Mouse (Mus musculus) 3134 (cell line): ENCODE measurements around the gene Gapt.
"Not testable (repeated sequence)": the region's sequence is repeated elsewhere in the genome, so short reads cannot be mapped to it uniquely, and the experiment has no call there.

ENCODE experiments used
- DNase-seq: peaks from one replicate; pipeline ENCODE4 v3.0.0-alpha.2; 2011; ENCODE audit warnings: low spot score; ENCODE audit not compliant: insufficient read length; ENCODE audit errors: extremely low read depth

The Gapt gene

DNA sequence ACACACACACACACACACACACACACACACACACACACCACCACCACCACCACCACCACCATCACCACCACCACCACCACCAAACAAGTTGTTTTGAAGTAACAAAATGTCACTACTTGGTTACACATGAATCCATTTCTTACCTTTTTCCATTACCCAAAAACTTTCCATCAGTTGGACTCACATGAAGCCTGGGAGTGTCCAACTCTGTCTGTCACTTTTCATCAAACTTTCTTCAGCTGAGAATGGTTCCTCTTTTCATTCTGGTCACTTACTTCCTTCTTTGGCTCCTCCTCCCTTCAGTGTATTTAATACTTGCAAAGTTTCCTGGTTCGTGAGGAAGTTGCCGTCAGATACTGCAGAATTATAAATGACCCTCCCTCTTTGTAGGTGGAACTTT, at the start of gene Gapt:
Gapt (minus strand) TSS at position 259 of the 400 bp plus-strand sequence.
- DNase-seq, result no peak

GRCm38 (mm10) chr13:110406152-110406551, 49.2 kb upstream of the Gapt start:
- no peak for DNase-seq

- not testable (repeated sequence) for DNase-seq
Measured at GRCm38 (mm10) chr13:110404686-110405085, 47.7 kb upstream of the Gapt start.

GRCm38 (mm10) chr13:110404059-110404458, 47.1 kb upstream of the Gapt start:
- DNase-seq, result no peak

DNA sequence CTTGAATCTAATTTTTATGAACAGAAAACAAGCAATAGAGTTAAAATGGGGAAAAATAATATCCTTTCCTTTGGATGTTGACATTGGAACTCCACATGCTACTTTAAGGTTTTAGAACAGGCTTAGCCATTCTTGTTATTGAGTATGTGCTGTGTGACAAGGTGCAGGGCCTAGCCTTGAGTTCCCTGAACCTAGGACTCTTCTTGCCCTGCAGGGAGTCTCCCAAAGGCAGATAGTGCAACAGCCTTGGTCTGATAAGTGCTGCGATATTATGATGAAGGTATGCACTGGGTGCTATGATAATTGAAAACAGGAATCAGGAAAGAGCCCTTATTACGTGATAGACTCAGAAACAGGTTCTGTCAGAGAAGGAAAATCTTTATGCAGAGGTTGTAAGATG, 44.9 kb upstream of the Gapt start:
- DNase-seq, result no peak

- DNase-seq, result peak; percentile 34
Measured at GRCm38 (mm10) chr13:110401443-110401842, 44.4 kb upstream of the Gapt start.

- peak; percentile 27 for DNase-seq
Measured at GRCm38 (mm10) chr13:110398513-110399270, 41.7 kb upstream of the Gapt start.

- no peak for DNase-seq
Measured at GRCm38 (mm10) chr13:110397750-110398149, 40.8 kb upstream of the Gapt start.

GRCm38 (mm10) chr13:110395916-110396685, 39.1 kb upstream of the Gapt start:
- no peak for DNase-seq

GRCm38 (mm10) chr13:110395179-110395794, 38.3 kb upstream of the Gapt start:
- no peak for DNase-seq

DNA sequence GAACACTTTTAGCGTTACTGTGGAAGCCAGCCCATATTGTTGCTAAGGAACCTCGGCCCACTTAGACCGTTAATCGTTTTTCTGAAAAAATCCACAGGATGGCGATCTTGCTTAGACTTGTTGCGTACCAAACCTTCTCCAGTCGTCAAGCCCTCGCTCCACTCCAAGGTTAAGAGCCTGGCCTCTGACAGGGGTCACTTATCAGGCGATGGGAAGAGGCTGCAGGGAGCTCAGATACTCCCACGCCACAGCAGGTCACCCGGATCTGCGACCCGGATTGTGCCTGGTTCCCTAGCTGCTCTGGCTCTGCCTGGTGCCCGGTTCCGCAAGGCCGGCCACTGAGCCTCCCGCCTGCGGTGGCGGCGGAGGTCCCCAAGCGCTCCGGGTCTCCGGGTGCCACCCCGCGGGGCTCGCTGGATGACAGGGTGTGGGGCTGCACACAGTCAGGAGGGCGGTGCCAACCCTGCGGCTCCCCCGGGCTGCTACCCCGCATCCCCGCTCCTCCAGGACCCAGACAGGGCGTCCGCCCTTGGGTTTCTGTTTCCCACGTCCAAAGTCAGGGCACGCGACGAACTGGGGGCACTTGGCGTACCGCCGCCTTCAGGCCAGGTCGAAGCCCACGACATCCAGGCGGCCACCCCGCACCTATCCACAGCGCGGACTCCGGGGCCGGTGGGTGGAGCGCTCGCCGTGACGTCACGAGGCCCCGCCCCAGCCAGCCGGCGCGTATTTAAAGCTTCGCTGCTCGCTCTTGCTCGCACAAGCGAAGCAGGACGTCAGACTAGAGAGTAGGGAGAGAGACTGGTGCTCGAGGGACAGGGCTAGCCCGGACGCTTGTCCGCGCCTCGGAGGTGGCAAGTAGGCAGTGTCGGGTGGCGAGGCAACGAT, 37.5 kb upstream of the Gapt start, which contains the start of gene Plk2:
Plk2 (plus strand) TSS at position 756 of the 888 bp plus-strand sequence.
- peak; percentile 97 for DNase-seq

DNA sequence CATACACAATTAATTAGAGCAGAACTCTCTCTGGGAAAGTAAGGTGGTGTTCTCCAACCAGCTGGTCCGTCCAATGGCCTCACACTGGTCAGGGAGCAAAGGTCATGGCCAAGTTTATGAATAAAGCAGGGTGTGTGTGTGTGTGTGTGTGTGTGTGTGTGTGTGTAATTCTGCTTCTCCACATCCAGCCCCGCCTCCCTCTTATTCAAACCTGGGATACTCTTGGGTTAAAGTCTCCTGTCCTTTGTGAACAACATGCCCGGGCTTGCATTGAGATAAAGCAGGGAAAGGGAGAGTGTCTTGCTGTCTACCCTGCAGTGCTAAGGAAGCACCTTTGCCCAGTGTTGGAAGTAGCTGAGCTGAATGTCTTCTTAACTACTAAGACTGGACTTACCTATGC, 35.6 kb upstream of the Gapt start:
- DNase-seq, result no peak

DNA sequence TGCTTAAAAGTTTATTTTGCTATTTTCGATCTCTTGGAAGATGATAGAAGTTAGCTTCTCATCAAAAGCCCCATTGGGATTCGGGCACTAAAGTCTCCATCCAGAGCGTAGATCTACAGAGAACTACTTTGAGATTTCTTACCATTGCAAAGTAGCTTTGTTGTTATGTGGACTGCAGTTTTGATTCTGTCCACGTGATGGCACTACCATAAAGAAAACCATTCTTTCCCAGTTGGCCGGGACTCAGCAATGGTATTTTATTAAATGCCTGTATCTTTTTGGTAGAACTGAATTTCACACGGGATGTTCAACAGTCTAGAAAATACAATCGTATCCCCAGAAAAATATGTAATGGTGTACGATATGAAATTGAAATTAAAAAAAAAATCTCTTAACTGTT, 35.2 kb upstream of the Gapt start:
- DNase-seq, result no peak

DNA sequence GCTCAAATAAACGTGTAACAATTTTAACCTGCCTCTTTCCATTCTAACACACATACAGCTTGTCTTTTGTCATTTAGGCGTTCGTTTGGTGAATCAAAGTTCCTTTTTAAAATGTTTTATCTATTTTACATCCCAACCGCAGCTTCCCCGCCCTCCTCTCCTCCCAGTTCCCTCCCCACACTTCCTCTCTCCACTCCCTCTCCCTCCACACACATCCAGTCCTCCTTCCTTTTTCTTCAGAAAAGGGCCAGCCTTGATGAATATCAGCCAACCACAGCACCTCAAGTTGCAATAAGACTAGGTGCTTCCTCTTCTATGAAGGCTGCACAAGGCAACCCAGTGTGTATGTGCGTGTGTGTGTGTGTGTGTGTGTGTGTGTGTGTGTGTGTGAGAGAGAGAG, 27.5 kb upstream of the Gapt start:
- DNase-seq, result no peak

- DNase-seq, result no peak
Measured at GRCm38 (mm10) chr13:110382447-110382901, 25.5 kb upstream of the Gapt start.

DNA sequence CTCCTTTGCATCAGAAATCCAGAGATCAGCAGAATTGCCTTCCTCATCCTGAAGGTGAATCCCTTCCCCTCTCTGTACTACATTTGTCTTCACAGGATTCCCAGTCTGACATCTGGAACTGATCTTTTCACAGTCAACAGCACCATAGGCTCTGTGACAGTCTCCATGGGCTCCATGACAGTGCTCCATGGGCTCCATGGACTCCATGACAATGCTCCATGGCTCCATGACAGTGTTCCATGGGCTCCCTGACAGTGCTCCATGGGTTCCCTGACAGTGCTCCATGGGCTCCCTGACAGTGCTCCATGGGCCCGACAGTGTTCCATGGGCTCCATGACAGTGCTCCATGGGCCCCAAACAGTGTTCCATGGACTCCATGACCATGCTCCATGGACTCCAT, 12.7 kb upstream of the Gapt start:
- DNase-seq, result no peak

- DNase-seq, result not testable (repeated sequence)
Measured at GRCm38 (mm10) chr13:110368556-110369040, 11.6 kb upstream of the Gapt start.

- no peak for DNase-seq
Measured at GRCm38 (mm10) chr13:110367961-110368555, 11.1 kb upstream of the Gapt start.

- no peak for DNase-seq
Measured at GRCm38 (mm10) chr13:110366477-110366876, 9.5 kb upstream of the Gapt start.

- no peak for DNase-seq
Measured at GRCm38 (mm10) chr13:110363722-110364121, 6.7 kb upstream of the Gapt start.
